Mouse (Mus musculus) MEL (cell line): ENCODE data around the gene Mrtfb.

ENCODE experiments used
- CTCF ChIP-seq, 3 experiments: IDR thresholded peaks in 2 of 3; conservative IDR thresholded peaks in 1 of 3; 2 replicates each; pipeline ENCODE4 v1.5.1; 2011 to 2012; ENCODE audit warnings: low read length in 3 of 3, low read depth in 2 of 3, mild to moderate bottlenecking in 2 of 3, improper control_type of control experiment in 1 of 3, inconsistent platforms in 1 of 3, mixed read lengths in 1 of 3, moderate library complexity in 1 of 3; ENCODE audit not compliant: control insufficient read depth in 1 of 3, insufficient read depth in 1 of 3, poor library complexity in 1 of 3, severe bottlenecking in 1 of 3
- ELF1 ChIP-seq: IDR thresholded peaks from 2 replicates; pipeline ENCODE4 v1.6.1; 2014; ENCODE audit warnings: low read depth, mild to moderate bottlenecking, inconsistent platforms, low read length, improper control_type of control experiment, moderate library complexity
- EP300 ChIP-seq, 2 experiments: IDR thresholded peaks; 2 replicates each; pipeline ENCODE4 v1.6.1; 2011; ENCODE audit warnings: improper control_type of control experiment in 2 of 2, low read length in 2 of 2, low read depth in 1 of 2, mild to moderate bottlenecking in 1 of 2
- GATA1 ChIP-seq: IDR thresholded peaks from 2 replicates; pipeline ENCODE4 v1.6.1; 2011; ENCODE audit warnings: low read depth, low read length, improper control_type of control experiment
- MAFK ChIP-seq: IDR thresholded peaks from 2 replicates; pipeline ENCODE4 v1.6.1; 2011; ENCODE audit warnings: low read depth, mild to moderate bottlenecking, low read length, improper control_type of control experiment, borderline replicate concordance
- NRF1 ChIP-seq: IDR thresholded peaks from 2 replicates; pipeline ENCODE4 v1.6.1; 2014; ENCODE audit warnings: low read depth, mild to moderate bottlenecking, inconsistent platforms, low read length, improper control_type of control experiment, moderate library complexity; ENCODE audit not compliant: poor library complexity, insufficient read depth, severe bottlenecking
- POLR2A ChIP-seq, 2 experiments: IDR thresholded peaks; 2 replicates each; pipeline ENCODE4 v1.6.1; 2011 to 2012; ENCODE audit warnings: low read length in 2 of 2, mild to moderate bottlenecking in 2 of 2, control low read depth in 1 of 2, improper control_type of control experiment in 1 of 2, low read depth in 1 of 2, moderate library complexity in 1 of 2; ENCODE audit not compliant: control insufficient read depth in 1 of 2, insufficient read depth in 1 of 2, poor library complexity in 1 of 2
- SIN3A ChIP-seq: IDR thresholded peaks from 2 replicates; pipeline ENCODE4 v1.6.1; 2012; ENCODE audit warnings: low read length, improper control_type of control experiment, inconsistent platforms

DNA sequence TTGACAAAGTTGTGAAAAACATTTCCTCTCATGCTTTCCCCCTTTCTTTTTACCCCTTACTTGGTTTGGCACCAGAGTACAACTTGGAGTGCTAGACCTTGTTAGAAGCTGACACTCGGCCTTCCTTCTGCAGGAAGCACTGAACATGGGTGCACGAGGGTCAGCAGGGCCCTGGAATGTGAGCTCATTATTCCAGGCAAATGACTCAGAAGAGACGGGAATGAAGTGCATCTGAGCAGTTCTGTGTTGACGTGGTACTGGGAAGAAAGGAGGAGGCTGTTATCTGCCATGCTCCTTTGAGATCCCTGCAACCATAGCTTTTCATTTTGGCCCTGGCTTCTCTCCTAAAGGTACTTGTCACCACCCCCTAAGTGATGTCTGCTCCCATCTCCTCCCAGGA is 10.6 kb upstream of the Mrtfb start:
- TF ChIP-seq ELF1 (no peak), MAFK (no peak), POLR2A (IDR thresholded peaks at IDR 0.05; ENCODE audit: control insufficient read depth in 1 of 2, insufficient read depth in 1 of 2, low read depth in 1 of 2, low read length in 2 of 2, poor library complexity in 1 of 2) (no peak), CTCF (IDR thresholded peaks at IDR 0.05 in 2 of 3, conservative IDR thresholded peaks at IDR 0.05 in 1 of 3; ENCODE audit: control insufficient read depth in 1 of 3, insufficient read depth in 1 of 3, low read depth in 2 of 3, low read length in 3 of 3, poor library complexity in 1 of 3, severe bottlenecking in 1 of 3) (no peak), GATA1 (no peak), EP300 (IDR thresholded peaks at IDR 0.05; ENCODE audit: low read depth in 1 of 2, low read length in 2 of 2) (no peak), NRF1 (no peak), SIN3A (no peak)
